Mouse (Mus musculus) heart, embryonic 11.5 days (tissue): ENCODE data around the gene Kif18b. TPM values are rescaled to one million over a fixed set of nuclear protein-coding genes. Genes with fewer than 3 reads are reported as not detected.

Experiments used
- ATAC-seq: fragments of 200-750 bp; cut with Nextera tagmentation; replicated peaks from 2 replicates; pipeline ENCODE4 v1.8.0; 2017; ENCODE audit warnings: moderate library complexity; ENCODE audit not compliant: insufficient number of reproducible peaks, low FRiP score, low TSS enrichment
- H3K27ac ChIP-seq: fragments of 300-500 bp; sonication (generic); 2 replicates; pipeline ENCODE4 v1.5.1; 2014; ENCODE audit warnings: mild to moderate bottlenecking, low read depth, low read length
- H3K27me3 ChIP-seq: fragments of 300-500 bp; sonication (generic); 2 replicates; pipeline ENCODE4 v1.6.1; 2014; ENCODE audit warnings: mild to moderate bottlenecking, low read length, mixed read lengths; ENCODE audit not compliant: control insufficient read depth, insufficient read depth
- H3K36me3 ChIP-seq: fragments of 300-500 bp; sonication (generic); 2 replicates; pipeline ENCODE4 v1.6.1; 2014; ENCODE audit warnings: mild to moderate bottlenecking, low read length, moderate library complexity, mixed read lengths; ENCODE audit not compliant: control insufficient read depth, insufficient read depth
- H3K4me1 ChIP-seq: fragments of 300-500 bp; sonication (generic); 2 replicates; pipeline ENCODE4 v1.6.1; 2014; ENCODE audit warnings: low read length; ENCODE audit not compliant: control insufficient read depth, insufficient read depth
- H3K4me2 ChIP-seq: fragments of 300-500 bp; sonication (generic); 2 replicates; pipeline ENCODE4 v1.6.1; 2014; ENCODE audit warnings: mild to moderate bottlenecking, moderate library complexity
- H3K4me3 ChIP-seq: fragments of 300-500 bp; sonication (generic); 2 replicates; pipeline ENCODE4 v1.5.1; 2014; ENCODE audit warnings: low read depth, low read length
- H3K9ac ChIP-seq: fragments of 300-500 bp; sonication (generic); 2 replicates; pipeline ENCODE4 v1.6.1; 2014; ENCODE audit warnings: mild to moderate bottlenecking, low read depth, low read length, moderate library complexity
- H3K9me3 ChIP-seq: fragments of 300-500 bp; sonication (generic); replicated peaks from 2 replicates; pipeline ENCODE4 v1.6.1; 2016; ENCODE audit warnings: low read length; ENCODE audit not compliant: control insufficient read depth
- WGBS: fragments of 180-500 bp; shearing (Covaris S2); extraction: QIAGEN DNeasy Blood & Tissue Kit; methylation state at CpG from one replicate; pipeline ENCODE4 v1.1.7; 2014; ENCODE audit not compliant: insufficient replicate concordance; 5-methylcytosine and 5-hydroxymethylcytosine counted together
- polyA plus RNA-seq: library from polyadenylated mRNA; unstranded; fragments of >200 nt; fragmentation: Nextera tagmentation; extraction: Ambion mirVana; gene quantifications from 2 replicates; pipeline ENCODE4 v1.2.1, GENCODE M21; 2014

The Kif18b gene
- polyA plus RNA-seq = 5.6 and 5.9 TPM in 2 replicates

GRCm38 (mm10) chr11:102924557-102925350 lies at the start of gene Kif18b:
TSS of gene Kif18b (minus strand) at chr11:102925124.
- H3K9me3 ChIP-seq = no peaks in the 10 kb centered on the region
- peak within 1 kb of the TSS; percentile 70 for H3K4me2 ChIP-seq
- H3K27me3 ChIP-seq = no peaks in the 10 kb centered on the region
- peak within 1 kb of the TSS; percentile 90 for H3K9ac ChIP-seq
- H3K27ac ChIP-seq = peak within 1 kb of the TSS; percentile 92
- H3K4me1 ChIP-seq = peaks cover 8% of the 10 kb centered on the region; the same call in 1 of the 2 replicates
- peak; percentile 87 for ATAC-seq
- H3K4me3 ChIP-seq = peak within 1 kb of the TSS; percentile 83
- 0 out of 2 replicates have a peak, but pooled peaks cover 2% of the 10 kb centered on the region for H3K36me3 ChIP-seq
- under 1% methylated on average over 62 of the region's 62 CpGs for WGBS

GRCm38 (mm10) chr11:102972326-102972725 lies 47.4 kb upstream of the Kif18b start:
- no peak for ATAC-seq
- H3K4me1 ChIP-seq = no peaks in the 10 kb centered on the region
- H3K4me2 ChIP-seq = no peak overlapping the region
- WGBS = 45% methylated on average over 1 of the region's 1 CpGs
- H3K9ac ChIP-seq = no peak overlapping the region
- H3K4me3 ChIP-seq = no peak overlapping the region
- H3K9me3 ChIP-seq = no peaks in the 10 kb centered on the region
- peaks cover 30% of the 10 kb centered on the region for H3K27me3 ChIP-seq
- no peak overlapping the region for H3K27ac ChIP-seq
- H3K36me3 ChIP-seq = no peaks in the 10 kb centered on the region

- H3K27me3 ChIP-seq = peaks cover 33% of the 10 kb centered on the region
- no peak overlapping the region for H3K27ac ChIP-seq
- 48% methylated on average over 5 of the region's 5 CpGs for WGBS
Measured at GRCm38 (mm10) chr11:102971604-102972003, 46.7 kb upstream of the Kif18b start.

GRCm38 (mm10) chr11:102964547-102965091 lies 39.7 kb upstream of the Kif18b start:
- H3K9ac ChIP-seq = no peak overlapping the region
- no peak overlapping the region for H3K4me2 ChIP-seq
- peaks cover 9% of the 10 kb centered on the region for H3K4me1 ChIP-seq
- WGBS = 65% methylated on average over 16 of the region's 16 CpGs
- peaks cover 29% of the 10 kb centered on the region for H3K27me3 ChIP-seq
- no peaks in the 10 kb centered on the region for H3K9me3 ChIP-seq
- no peak for ATAC-seq
- H3K4me3 ChIP-seq = no peak overlapping the region
- no peak overlapping the region for H3K27ac ChIP-seq
- no peaks in the 10 kb centered on the region for H3K36me3 ChIP-seq

More at GRCm38 (mm10) chr11:102971604-102972003, 46.7 kb upstream of the Kif18b start:
- Histone ChIP-seq H3K4me1 (no peaks in the 10 kb centered on the region), H3K9me3 (no peaks in the 10 kb centered on the region), H3K4me3 (no peak overlapping the region), H3K36me3 (no peaks in the 10 kb centered on the region), H3K4me2 (no peak overlapping the region), H3K9ac (no peak overlapping the region)
- no peak for ATAC-seq

- 17% methylated on average over 24 of the region's 24 CpGs for WGBS
- Histone ChIP-seq H3K36me3 (no peaks in the 10 kb centered on the region), H3K27ac (no peak overlapping the region), H3K4me1 (peaks cover 9% of the 10 kb centered on the region), H3K4me2 (peak overlapping the region; percentile 41), H3K4me3 (peak overlapping the region; percentile 22; the same call in 1 of the 2 replicates), H3K9ac (peak overlapping the region; percentile 1; the same call in 1 of the 2 replicates), H3K9me3 (no peaks in the 10 kb centered on the region), H3K27me3 (peaks cover 29% of the 10 kb centered on the region)
- no peak for ATAC-seq
Measured at GRCm38 (mm10) chr11:102963855-102964546, 39.1 kb upstream of the Kif18b start.

- peak overlapping the region; percentile 1; the same call in 1 of the 2 replicates for H3K9ac ChIP-seq
- H3K36me3 ChIP-seq = no peaks in the 10 kb centered on the region
- peak overlapping the region; percentile 22; the same call in 1 of the 2 replicates for H3K4me3 ChIP-seq
- 4% methylated on average over 16 of the region's 16 CpGs for WGBS
- H3K4me1 ChIP-seq = peaks cover 9% of the 10 kb centered on the region
- no peak for ATAC-seq
- no peak overlapping the region for H3K27ac ChIP-seq
- H3K4me2 ChIP-seq = peak overlapping the region; percentile 41
- H3K27me3 ChIP-seq = peaks cover 26% of the 10 kb centered on the region
- no peaks in the 10 kb centered on the region for H3K9me3 ChIP-seq
Measured at GRCm38 (mm10) chr11:102963246-102963854, 38.4 kb upstream of the Kif18b start.

GRCm38 (mm10) chr11:102962861-102963245 lies 37.9 kb upstream of the Kif18b start:
- H3K4me3 ChIP-seq = no peak overlapping the region
- peaks cover 26% of the 10 kb centered on the region for H3K27me3 ChIP-seq
- H3K9me3 ChIP-seq = no peaks in the 10 kb centered on the region
- no peak overlapping the region; the same call in 1 of the 2 replicates for H3K9ac ChIP-seq
- ATAC-seq = no peak
- H3K4me1 ChIP-seq = peaks cover 9% of the 10 kb centered on the region
- H3K4me2 ChIP-seq = peak overlapping the region; percentile 41
- no peaks in the 10 kb centered on the region for H3K36me3 ChIP-seq
- H3K27ac ChIP-seq = no peak overlapping the region
- 33% methylated on average over 7 of the region's 7 CpGs for WGBS

- 83% methylated on average over 4 of the region's 4 CpGs for WGBS
- peaks cover 31% of the 10 kb centered on the region for H3K27me3 ChIP-seq
Measured at GRCm38 (mm10) chr11:102961082-102961481, 36.2 kb upstream of the Kif18b start.

More at GRCm38 (mm10) chr11:102961082-102961481, 36.2 kb upstream of the Kif18b start:
- H3K36me3 ChIP-seq = no peaks in the 10 kb centered on the region
- no peak overlapping the region for H3K4me2 ChIP-seq
- no peak overlapping the region for H3K9ac ChIP-seq
- ATAC-seq = no peak
- no peak overlapping the region for H3K4me3 ChIP-seq
- peaks cover 11% of the 10 kb centered on the region for H3K4me1 ChIP-seq
- no peak overlapping the region for H3K27ac ChIP-seq
- H3K9me3 ChIP-seq = no peaks in the 10 kb centered on the region
